Mouse (Mus musculus) heart, embryonic 16.5 days (tissue): Measurements from ENCODE around the gene Agpat2. TPM values are rescaled to one million over a fixed set of nuclear protein-coding genes. Genes with fewer than 3 reads are reported as not detected.
A peak's percentile ranks its signal among the peaks of the same experiment; 100 is the strongest.

Experiments used
- ATAC-seq: fragments of 200-750 bp; cut with Nextera tagmentation; replicated peaks from 2 replicates; pipeline ENCODE4 v1.8.0; 2017; ENCODE audit warnings: moderate number of reproducible peaks; ENCODE audit not compliant: insufficient read depth, low FRiP score; ENCODE audit errors: extremely low read depth
- H3K27ac ChIP-seq: fragments of 300-500 bp; sonication (generic); 2 replicates; pipeline ENCODE4 v1.5.1; 2014; ENCODE audit warnings: mild to moderate bottlenecking, low read length, control low read depth, moderate library complexity
- H3K27me3 ChIP-seq: fragments of 300-500 bp; sonication (generic); 2 replicates; pipeline ENCODE4 v1.6.1; 2014; ENCODE audit warnings: low read length, mixed read lengths; ENCODE audit not compliant: control insufficient read depth, insufficient read depth
- H3K36me3 ChIP-seq: fragments of 300-500 bp; sonication (generic); 2 replicates; pipeline ENCODE4 v1.6.1; 2014; ENCODE audit not compliant: control insufficient read depth, insufficient read depth
- H3K4me1 ChIP-seq: fragments of 300-500 bp; sonication (generic); 2 replicates; pipeline ENCODE4 v1.6.1; 2014; ENCODE audit warnings: low read length, mixed read lengths; ENCODE audit not compliant: control insufficient read depth, insufficient read depth
- H3K4me2 ChIP-seq: fragments of 300-500 bp; sonication (generic); 2 replicates; pipeline ENCODE4 v1.6.1; 2014; ENCODE audit warnings: low read depth, mild to moderate bottlenecking, control low read depth, low read length
- H3K4me3 ChIP-seq: fragments of 300-500 bp; sonication (generic); 2 replicates; pipeline ENCODE4 v1.5.1; 2014; ENCODE audit warnings: mild to moderate bottlenecking, control low read depth, low read length
- H3K9ac ChIP-seq: fragments of 300-500 bp; sonication (generic); 2 replicates; pipeline ENCODE4 v1.6.1; 2014; ENCODE audit warnings: low read length, control low read depth
- H3K9me3 ChIP-seq: fragments of 300-500 bp; sonication (generic); replicated peaks from 2 replicates; pipeline ENCODE4 v1.6.1; 2016; ENCODE audit warnings: low read length; ENCODE audit not compliant: control insufficient read depth
- WGBS: fragments of 180-500 bp; shearing (Covaris S2); extraction: QIAGEN DNeasy Blood & Tissue Kit; methylation state at CpG from one replicate; pipeline ENCODE4 v1.1.7; 2014; 5-methylcytosine and 5-hydroxymethylcytosine counted together
- polyA plus RNA-seq: library from polyadenylated mRNA; unstranded; fragments of >200 nt; fragmentation: Nextera tagmentation; extraction: Ambion mirVana; gene quantifications from 2 replicates; pipeline ENCODE4 v1.2.1, GENCODE M21; 2015

Agpat2 gene
- polyA plus RNA-seq, 1 experiment from 2014 or later = 25.9 TPM

DNA sequence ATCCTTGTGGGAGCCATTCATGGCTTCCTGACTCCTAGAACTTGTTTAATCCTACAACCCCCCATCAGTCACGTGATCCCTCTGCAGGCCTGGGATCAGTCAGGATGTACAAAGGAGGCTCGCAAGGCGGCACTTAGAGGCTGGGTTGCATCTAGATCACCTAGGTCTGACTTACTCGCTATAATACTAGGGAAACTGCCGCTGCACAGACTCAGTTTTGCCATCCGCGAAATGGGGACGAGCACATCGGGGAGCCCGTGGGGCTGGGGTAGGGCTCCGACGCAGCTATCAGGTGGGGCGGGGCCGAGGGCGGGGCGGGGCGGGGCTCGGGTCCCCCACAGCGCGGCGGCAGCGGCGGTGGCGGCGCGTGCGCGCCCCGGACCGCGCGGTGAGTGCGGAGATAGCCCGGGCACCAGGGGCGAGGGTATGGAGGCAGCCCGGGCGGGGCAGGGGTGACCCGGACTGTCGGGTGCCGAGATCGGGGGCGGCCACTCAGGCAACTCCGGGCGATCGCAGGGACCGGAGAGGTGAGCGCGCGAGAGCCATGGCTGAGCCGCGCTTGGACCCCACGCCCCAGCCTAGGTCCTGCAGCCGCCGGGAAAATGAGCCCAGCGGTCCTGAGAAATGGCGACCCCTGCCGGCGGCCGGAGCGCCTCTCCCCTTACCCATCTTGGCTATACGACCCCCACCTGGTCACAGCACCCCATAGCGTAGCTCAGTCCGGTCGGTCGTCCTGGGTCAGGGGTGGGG, 17.7 kb downstream of the Agpat2 start, which contains the start of gene Gm20532:
TSS of gene Gm20532 (plus strand) at position 346 of the 750 bp plus-strand sequence.
- Histone ChIP-seq H3K36me3 (no peaks in the 10 kb centered on the region; the same call in 1 of the 2 replicates), H3K27ac (peak within 1 kb of the TSS; percentile 81), H3K9me3 (no peaks in the 10 kb centered on the region), H3K4me1 (peaks cover 24% of the 10 kb centered on the region), H3K9ac (peak within 1 kb of the TSS; percentile 83), H3K4me2 (peak within 1 kb of the TSS; percentile 81), H3K4me3 (peak within 1 kb of the TSS; percentile 73), H3K27me3 (no peaks in the 10 kb centered on the region; the same call in 1 of the 2 replicates)
- ATAC-seq = peak; percentile 39
- under 1% methylated on average over 59 of the region's 65 CpGs for WGBS

DNA sequence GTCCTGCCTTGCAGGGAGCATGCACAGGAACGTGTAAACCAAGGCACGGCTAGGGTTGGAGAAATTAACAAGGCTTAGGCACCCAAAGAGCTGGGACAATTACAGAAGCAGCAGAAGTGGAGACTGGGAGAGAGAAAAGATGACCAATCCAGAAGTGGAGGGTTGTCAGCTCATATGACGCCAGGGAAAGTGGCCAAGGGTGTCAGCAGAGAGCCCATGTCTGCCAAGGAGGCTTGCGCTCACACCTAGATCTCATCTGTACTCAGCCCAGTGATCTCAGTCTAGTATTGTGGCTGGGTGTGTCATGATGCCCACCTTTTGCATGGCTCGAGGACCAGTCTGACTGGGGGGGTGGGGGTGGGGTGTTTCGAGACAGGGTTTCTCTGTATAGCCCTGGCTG, 18.5 kb downstream of the Agpat2 start:
- peak overlapping the region; percentile 83 for H3K9ac ChIP-seq
- no peak overlapping the region for H3K4me2 ChIP-seq
- no peak for ATAC-seq
- H3K27me3 ChIP-seq = no peaks in the 10 kb centered on the region; the same call in 1 of the 2 replicates
- 51% methylated on average over 6 of the region's 6 CpGs for WGBS
- H3K27ac ChIP-seq = peak overlapping the region; percentile 81
- peaks cover 19% of the 10 kb centered on the region for H3K4me1 ChIP-seq
- H3K4me3 ChIP-seq = peak overlapping the region; percentile 73
- no peaks in the 10 kb centered on the region for H3K9me3 ChIP-seq
- H3K36me3 ChIP-seq = no peaks in the 10 kb centered on the region; the same call in 1 of the 2 replicates

DNA sequence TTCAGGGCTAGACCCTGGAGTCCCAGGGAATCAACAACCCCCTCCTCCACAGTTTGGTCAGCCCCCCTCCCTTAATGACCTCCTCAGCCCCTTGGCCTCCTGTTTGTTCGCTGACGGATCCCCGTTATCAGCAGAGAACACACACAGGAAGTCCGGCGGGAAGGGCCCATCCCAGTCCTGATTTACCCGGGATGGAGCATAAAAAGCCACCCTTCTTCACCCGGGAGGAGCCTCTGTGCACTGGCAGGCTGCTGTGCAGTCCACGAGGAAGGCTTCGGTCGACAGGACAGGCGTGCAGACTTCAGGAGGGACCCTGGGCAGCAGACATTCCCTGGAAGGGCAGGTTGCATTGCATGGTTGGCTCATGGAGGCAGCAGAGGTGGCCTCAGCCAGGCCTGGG, 20.6 kb downstream of the Agpat2 start:
- peak overlapping the region; percentile 65 for H3K9ac ChIP-seq
- 33% methylated on average over 11 of the region's 11 CpGs for WGBS
- peaks cover 17% of the 10 kb centered on the region for H3K4me1 ChIP-seq
- H3K4me2 ChIP-seq = no peak overlapping the region; the same call in 1 of the 2 replicates
- H3K27me3 ChIP-seq = no peaks in the 10 kb centered on the region; the same call in 1 of the 2 replicates
- H3K36me3 ChIP-seq = no peaks in the 10 kb centered on the region
- no peaks in the 10 kb centered on the region for H3K9me3 ChIP-seq
- peak overlapping the region; percentile 83 for H3K27ac ChIP-seq
- peak; percentile 45 for ATAC-seq
- H3K4me3 ChIP-seq = peak overlapping the region; percentile 73

DNA sequence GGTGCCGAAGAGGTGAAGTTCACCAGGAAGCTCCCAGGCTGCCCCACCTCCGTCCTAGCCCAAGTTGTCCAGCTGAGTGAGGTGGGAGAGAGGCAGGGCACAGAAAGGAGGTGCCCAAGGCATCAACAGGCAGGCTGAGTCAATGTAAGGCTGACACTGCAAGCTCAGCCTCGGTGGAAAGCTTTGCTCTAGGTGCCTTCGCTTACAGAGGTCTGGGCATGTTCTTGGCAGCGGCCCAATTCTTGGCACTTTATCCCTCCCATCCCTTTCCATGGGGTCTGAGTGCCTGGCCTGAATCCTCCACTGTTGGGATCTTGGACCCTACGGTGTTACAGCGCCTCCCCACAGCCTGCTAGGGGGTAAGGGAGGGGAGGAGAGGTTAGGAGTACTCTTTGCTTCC, 21.5 kb downstream of the Agpat2 start:
- peak overlapping the region; percentile 76 for H3K27ac ChIP-seq
- peak overlapping the region; percentile 32; the same call in 1 of the 2 replicates for H3K4me2 ChIP-seq
- H3K9ac ChIP-seq = no peak overlapping the region

DNA sequence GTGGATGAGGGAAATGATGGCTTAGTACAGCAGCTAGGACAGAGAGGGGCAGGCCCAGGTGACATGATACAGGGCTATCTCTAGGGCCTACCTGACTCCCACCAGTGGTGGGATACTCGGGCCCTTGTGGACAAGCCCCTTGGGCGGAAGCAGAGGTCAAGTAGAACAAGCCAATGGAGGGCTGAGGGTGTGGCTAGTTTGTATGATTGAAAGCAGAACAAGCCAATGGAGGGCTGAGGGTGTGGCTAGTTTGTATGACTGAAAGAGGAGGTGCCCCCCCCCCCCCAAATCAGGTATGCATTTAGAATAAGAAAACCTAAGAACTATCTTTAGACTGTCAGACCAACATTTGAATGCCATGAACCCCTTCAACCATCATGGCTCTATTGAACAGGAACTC, 22.0 kb downstream of the Agpat2 start:
- H3K4me2 ChIP-seq = no peak overlapping the region
- ATAC-seq = no peak
- H3K9ac ChIP-seq = no peak overlapping the region
- no peaks in the 10 kb centered on the region for H3K9me3 ChIP-seq
- H3K4me1 ChIP-seq = peaks cover 9% of the 10 kb centered on the region
- no peak overlapping the region for H3K4me3 ChIP-seq
- 63% methylated on average over 2 of the region's 2 CpGs for WGBS
- H3K36me3 ChIP-seq = no peaks in the 10 kb centered on the region
- no peaks in the 10 kb centered on the region for H3K27me3 ChIP-seq
- H3K27ac ChIP-seq = peak overlapping the region; percentile 76

More for the DNA sequence above, 21.5 kb downstream of the Agpat2 start:
- H3K36me3 ChIP-seq = no peaks in the 10 kb centered on the region
- ATAC-seq = no peak
- no peaks in the 10 kb centered on the region for H3K9me3 ChIP-seq
- H3K27me3 ChIP-seq = no peaks in the 10 kb centered on the region; the same call in 1 of the 2 replicates
- no peak overlapping the region for H3K4me3 ChIP-seq
- 55% methylated on average over 7 of the region's 7 CpGs for WGBS
- peaks cover 9% of the 10 kb centered on the region for H3K4me1 ChIP-seq

DNA sequence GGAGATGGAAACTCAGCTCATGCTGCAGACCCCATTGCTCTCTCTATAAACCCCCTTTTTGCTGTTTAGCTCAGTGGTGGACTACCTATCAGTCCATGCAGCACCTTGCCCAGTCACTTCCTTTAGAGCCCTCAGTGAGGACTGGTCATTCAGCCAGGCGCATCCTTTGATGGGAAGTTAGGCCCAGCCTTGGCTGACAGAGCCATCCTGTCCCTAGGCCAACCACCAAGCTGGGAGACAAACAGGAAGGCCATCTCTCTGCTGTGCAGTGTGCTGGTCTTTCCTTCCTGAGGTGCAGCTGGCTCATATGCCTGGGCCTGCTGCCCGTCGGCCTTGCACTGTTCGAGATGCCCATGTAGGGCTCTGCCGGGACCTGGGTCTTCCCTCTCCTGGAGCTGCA, 23.5 kb downstream of the Agpat2 start:
- no peaks in the 10 kb centered on the region for H3K36me3 ChIP-seq
- WGBS = 71% methylated on average over 5 of the region's 5 CpGs
- no peaks in the 10 kb centered on the region for H3K27me3 ChIP-seq
- no peaks in the 10 kb centered on the region for H3K9me3 ChIP-seq
- no peak overlapping the region for H3K9ac ChIP-seq
- H3K4me2 ChIP-seq = no peak overlapping the region
- ATAC-seq = no peak
- H3K27ac ChIP-seq = peak overlapping the region; percentile 28; the same call in 1 of the 2 replicates
- peaks cover 7% of the 10 kb centered on the region for H3K4me1 ChIP-seq
- no peak overlapping the region for H3K4me3 ChIP-seq

DNA sequence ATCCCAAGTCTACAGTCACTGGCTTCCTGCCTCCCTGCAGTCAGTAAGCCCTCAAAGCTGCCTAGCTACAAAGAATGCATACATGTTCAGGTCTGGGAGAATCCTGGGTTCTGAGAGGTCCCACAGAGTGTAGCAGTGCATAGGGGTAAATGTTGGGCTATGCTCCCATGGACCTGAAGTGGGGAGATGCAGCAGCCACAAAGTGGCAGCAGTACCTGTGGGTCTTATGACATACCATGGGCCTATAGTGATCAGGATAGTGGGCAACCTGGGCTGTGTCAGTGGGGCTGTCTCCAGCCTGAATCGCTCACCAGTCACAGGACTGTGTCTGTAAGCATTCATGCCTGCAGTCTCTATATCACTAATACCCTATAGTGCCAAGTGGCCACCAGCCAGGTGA, 24.5 kb downstream of the Agpat2 start, which contains the start of gene Egfl7:
TSS of gene Egfl7 (plus strand) at position 301 of the 400 bp plus-strand sequence.
- Histone ChIP-seq H3K27ac (peak within 1 kb of the TSS; percentile 73), H3K9me3 (no peaks in the 10 kb centered on the region), H3K27me3 (no peaks in the 10 kb centered on the region), H3K4me2 (peak within 1 kb of the TSS; percentile 22; the same call in 1 of the 2 replicates), H3K9ac (no peak within 1 kb of the TSS), H3K36me3 (no peaks in the 10 kb centered on the region), H3K4me1 (peaks cover 13% of the 10 kb centered on the region), H3K4me3 (no peak within 1 kb of the TSS)
- no peak for ATAC-seq
- WGBS = 83% methylated on average over 1 of the region's 1 CpGs

DNA sequence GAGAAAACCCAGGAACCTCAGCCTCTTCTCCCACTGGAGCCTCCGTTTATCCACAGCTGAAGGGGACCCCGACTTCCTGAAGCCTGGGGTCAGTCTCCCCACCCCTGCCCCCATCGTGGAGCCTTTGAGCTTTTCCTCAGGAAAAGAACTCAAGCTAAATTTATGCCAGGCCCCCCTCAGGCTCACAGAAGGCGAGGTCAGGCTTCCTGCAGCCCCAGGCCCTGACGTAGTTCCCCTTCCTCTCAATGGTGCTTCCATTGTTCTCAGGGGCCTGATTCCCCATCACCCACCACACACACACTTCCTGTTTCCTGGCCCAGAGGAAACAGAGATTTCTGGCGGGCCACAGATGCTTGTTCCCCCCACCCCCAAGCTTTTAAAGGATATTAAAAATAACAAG, 25.8 kb downstream of the Agpat2 start:
- H3K9ac ChIP-seq = peak overlapping the region; percentile 31; the same call in 1 of the 2 replicates
- peak; percentile 65 for ATAC-seq

DNA sequence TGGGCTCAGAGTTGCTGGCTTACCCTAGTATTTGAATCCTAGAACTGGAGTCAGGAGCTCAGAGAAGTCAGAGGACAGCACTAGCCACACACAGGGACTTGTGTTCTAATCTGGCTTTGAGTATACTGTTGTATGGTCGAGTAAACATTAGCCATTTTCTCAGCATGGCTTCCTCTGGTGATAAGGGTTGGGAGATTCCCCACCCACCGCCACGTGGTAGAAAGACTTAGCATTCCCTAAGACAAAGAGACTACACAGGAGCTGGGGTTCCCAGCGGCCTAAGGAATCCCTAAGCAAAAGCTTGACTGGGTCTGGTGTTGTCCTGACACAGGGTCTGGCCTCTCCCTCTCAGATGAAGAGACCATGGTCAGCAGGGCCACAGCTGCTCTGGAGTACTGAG, 27.8 kb downstream of the Agpat2 start:
- no peaks in the 10 kb centered on the region for H3K9me3 ChIP-seq
- no peaks in the 10 kb centered on the region for H3K36me3 ChIP-seq
- H3K4me2 ChIP-seq = no peak overlapping the region
- ATAC-seq = no peak
- no peak overlapping the region for H3K4me3 ChIP-seq
- peaks cover 36% of the 10 kb centered on the region for H3K4me1 ChIP-seq
- H3K27ac ChIP-seq = peak overlapping the region; percentile 85
- WGBS = 52% methylated on average over 4 of the region's 4 CpGs
- H3K27me3 ChIP-seq = no peaks in the 10 kb centered on the region
- no peak overlapping the region for H3K9ac ChIP-seq

More for the DNA sequence above, 25.8 kb downstream of the Agpat2 start:
- peak overlapping the region; percentile 8; the same call in 1 of the 2 replicates for H3K4me2 ChIP-seq
- peaks cover 27% of the 10 kb centered on the region for H3K4me1 ChIP-seq
- H3K4me3 ChIP-seq = no peak overlapping the region
- peak overlapping the region; percentile 85 for H3K27ac ChIP-seq
- no peaks in the 10 kb centered on the region for H3K9me3 ChIP-seq
- 47% methylated on average over 6 of the region's 6 CpGs for WGBS
- H3K36me3 ChIP-seq = no peaks in the 10 kb centered on the region
- H3K27me3 ChIP-seq = no peaks in the 10 kb centered on the region
